Mouse (Mus musculus) lung, postnatal 14 days (tissue): ENCODE data around the gene Med16.

Source experiments
- DNase-seq: peaks from one replicate; pipeline ENCODE4 v3.0.0; 2021

Gene Med16

GRCm38 (mm10) chr10:79932736-79933135 lies 24.0 kb upstream of the Med16 start:
- DNase-seq: peak; percentile 68

GRCm38 (mm10) chr10:79931797-79932196 lies 23.1 kb upstream of the Med16 start:
- no peak for DNase-seq

DNA sequence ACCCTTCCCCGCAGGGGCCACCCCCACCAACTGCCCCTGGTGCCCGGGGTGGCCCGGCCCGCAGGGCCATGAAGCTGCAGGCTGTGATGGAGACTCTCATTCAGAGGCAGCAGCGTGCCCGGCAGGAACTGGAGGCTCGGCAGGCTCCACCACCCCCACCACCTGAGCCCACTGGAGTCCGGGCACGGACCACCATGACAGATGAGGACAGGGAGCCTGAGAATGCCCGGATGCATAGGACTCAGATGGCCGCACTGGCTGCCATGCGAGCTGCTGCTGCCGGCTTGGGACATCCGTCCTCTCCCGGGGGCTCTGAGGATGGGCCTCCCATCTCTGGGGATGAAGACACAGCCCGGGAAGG lies 22.1 kb upstream of the Med16 start:
- no peak for DNase-seq

GRCm38 (mm10) chr10:79929967-79930825 lies 21.5 kb upstream of the Med16 start:
- no peak for DNase-seq

DNA sequence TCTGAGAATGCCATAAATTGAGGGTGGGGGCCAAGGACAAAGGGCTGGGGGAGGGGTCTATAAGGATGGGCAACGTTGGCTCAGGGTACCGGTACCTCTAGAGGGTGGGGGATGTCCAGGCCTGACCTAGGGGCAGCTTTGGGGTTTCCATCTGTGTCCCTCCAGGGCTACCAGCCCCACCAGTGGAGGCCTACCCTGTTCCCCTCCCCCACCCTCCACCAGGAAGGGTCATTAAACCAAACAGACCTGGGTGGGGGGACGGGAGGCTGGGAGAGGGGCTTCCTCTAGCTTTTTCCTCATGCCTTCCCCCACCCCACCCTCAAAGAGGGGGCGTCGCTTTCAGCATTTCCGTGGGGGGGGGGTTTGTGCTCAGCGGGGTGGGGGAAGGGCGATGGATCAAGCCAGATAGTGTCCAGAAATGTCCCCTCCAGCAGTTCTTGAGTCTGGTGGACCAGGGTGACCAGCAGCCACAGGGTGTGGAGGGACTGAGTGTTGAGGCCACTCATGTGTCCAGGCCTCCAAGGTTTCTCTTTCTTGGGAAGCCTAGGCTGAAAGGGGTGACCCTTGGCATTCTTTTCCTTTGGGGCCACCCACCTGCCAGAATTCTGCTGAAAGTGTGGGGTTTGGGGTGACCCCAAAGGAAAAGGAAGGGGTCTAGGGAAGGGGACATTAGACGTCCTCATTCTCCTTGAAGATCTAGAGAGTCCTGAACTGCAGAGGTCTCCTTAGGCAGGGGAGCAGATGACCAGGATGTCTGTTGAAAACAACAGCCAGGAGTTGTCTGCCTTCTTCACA lies 20.4 kb upstream of the Med16 start:
- DNase-seq: no peak

DNA sequence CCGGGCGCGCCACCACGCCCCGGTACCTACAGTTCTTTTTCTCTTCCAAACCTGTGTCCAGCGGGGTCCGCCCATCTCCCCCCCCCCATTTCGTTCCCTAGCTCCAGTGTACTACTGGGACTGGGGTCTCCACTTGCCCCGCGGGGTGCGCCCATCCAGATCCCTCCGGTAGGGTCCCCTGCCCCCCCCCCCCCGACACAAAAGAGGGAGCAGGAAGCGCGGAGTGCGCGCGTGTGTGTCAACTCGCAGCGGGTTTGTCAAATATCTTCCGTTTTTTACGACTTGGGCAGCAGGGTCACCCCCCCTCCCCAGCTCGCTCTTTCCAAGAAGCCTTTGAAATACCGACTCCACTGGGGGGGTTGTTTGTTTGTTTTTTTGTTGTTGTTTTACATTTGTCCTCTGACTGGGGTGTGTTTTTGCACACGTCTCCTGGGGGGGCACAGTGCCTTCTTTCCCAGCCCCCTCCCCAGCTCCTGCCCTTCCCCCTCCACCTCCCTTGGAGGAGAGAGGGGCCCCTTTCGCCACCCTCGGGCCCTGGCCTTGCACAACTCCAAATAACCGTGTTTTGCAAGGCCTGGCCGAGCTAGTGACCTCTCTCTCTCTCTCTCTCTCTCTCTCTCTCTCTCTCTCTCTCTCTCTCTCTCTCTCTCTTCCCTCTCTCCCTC lies 19.4 kb upstream of the Med16 start:
- DNase-seq: peak; percentile 53

DNA sequence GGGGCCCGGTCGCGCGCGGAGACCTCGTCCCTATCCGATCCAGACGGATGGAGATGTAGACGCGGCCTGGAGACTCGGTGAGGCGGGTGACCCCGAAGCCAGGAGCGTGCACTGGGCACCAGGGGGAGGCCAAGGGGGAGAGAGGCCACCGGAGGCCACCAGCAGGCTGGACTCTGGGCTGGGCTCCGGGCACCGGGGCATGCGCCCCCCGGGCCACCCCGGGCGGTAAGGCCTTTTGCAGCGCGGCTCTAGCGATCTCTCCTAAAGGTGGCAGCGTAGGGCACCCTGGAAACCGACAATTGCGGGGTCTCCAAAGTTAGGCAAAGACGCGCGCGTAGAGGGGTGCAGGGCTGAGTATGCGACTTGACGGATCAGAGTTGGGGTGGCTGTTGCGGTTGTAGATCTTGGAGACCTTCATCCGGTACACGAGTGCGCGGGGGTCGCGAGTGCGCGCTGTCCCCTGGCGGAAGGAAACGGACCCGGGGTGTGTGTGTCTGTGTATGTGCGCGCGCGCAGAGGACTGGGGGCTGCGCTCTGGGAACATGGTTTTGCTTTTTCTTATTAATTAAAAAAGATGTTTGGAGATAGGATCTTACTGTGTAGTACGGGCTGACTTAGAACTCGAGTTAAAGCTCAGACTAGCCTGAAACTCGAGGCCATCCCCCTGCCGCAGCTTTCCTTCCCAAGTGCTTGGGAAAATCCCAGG lies 18.8 kb upstream of the Med16 start:
- peak; percentile 61 for DNase-seq

DNA sequence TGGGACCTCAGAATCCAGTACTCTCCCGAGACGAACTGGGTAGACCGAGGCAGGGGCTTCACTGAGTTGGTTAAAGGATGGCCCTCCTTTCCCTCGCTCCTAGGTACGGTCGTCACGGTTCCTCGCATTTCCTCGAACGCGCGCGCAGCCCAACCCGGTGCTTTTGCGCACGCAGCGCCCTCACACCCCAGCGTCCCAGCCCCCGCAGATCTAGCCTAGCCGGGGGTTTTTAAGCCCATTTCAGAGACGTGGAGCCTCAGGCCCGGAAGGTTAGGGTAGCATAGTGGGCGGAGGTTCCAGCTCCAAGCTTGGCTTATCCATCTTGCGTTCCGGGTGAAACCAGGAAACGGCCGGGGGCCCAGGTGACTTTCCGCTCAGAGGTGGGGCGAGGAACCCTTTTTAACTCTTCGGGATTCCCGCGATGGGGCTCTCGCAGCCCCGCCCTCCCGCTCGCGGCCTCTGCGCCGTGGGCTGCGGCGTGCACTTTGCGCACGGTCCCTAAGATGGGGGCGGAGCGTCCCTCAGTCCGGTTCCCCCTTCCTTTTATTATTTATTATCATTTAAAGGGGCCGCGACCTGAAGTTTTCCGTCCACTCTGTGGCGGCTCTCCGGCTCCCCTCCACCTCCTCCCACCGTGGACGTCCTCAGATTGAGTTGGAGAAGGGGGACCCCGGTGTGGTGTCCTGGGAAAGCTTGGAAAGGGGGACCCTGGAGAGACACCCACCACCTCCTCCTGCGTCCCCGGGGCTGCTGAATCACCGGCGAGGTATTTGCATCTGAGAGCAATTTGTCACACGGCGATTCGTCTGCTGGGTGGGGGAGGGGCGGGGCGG lies 18.0 kb upstream of the Med16 start, which contains the start of gene Arid3a:
TSS of gene Arid3a (plus strand) at position 553 of the 833 bp plus-strand sequence.
- peak; percentile 90 for DNase-seq

GRCm38 (mm10) chr10:79925785-79926490 lies 17.2 kb upstream of the Med16 start:
- DNase-seq: no peak

- peak; percentile 96 for DNase-seq
These were observed 16.5 kb upstream of the Med16 start for GRCm38 (mm10) chr10:79924998-79925784.

DNA sequence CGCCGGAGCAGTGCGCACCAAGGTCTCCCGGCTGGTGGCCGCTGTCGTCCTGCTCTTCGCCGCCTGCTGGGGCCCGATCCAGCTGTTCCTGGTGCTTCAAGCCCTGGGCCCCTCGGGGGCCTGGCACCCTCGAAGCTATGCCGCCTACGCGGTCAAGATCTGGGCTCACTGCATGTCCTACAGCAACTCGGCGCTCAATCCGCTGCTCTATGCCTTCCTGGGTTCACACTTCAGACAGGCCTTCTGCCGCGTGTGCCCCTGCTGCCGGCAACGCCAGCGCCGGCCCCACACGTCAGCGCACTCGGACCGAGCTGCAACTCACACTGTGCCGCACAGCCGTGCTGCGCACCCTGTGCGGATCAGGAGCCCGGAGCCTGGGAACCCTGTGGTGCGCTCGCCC lies 12.8 kb upstream of the Med16 start:
- no peak for DNase-seq

DNA sequence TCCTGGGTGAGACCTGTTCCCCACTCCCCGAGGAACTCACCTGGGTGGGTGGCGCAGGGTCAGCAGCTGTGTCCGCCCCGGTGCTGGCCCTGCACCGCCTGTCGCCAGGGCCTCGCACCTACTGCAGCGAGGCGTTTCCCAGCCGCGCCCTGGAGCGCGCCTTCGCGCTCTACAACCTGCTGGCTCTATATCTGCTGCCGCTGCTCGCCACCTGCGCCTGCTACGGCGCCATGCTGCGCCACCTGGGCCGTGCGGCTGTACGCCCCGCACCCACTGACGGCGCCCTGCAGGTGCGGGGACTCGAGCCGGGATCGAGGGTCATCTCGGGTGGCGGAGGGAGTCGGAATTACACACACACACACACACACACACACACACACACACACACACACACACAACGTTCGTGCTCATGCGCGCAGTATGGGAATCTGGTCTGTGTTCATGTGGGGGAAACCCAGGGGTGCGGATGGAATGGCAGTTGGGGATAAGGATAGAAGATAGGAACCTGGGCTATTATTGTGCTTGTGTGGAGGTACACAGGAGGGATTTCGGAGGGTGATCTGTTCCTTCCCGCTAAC lies 12.3 kb upstream of the Med16 start, which contains the start of gene R3hdm4:
TSS of gene R3hdm4 (minus strand) at position 251 of the 578 bp plus-strand sequence.
- DNase-seq: no peak

DNA sequence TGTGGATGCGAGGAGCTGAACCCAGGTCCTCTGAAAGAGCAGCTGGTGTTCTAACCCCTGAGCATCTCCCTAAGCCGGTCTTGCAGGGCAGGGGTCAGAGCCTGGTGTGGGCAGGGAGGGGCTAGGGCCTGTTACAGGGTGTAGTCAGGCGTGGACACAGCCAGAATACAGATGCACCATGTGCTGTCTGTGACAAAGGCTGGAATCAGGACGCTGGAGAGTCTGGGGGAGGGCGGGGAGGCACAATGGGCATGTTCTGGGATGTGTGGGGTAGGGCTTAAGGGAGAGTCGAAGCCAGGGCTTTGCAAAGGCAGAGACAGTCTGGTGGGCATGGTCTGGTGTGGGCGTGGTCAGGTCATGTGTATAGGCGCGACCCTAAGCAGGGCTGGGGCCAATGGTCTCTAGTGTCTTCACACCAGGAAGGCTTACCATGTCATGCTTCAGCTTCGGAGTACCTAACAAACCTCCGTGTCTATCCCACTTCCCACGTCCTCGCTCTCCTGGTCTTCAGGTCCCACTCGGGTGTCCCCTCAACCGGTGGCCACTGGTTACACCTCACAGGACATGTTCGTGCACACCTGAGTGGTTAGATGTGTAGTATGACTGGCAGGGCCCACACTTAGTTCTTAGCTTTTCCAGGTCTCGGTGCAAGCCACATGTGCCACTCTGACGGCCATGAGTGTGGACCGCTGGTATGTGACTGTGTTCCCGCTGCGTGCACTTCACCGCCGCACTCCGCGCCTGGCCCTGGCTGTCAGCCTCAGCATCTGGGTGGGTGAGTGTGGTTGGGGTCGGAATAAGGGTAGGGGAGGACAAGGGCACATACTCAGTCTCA lies 11.6 kb upstream of the Med16 start:
- DNase-seq: no peak

GRCm38 (mm10) chr10:79919251-79919849 lies 10.6 kb upstream of the Med16 start:
- DNase-seq: no peak

GRCm38 (mm10) chr10:79918231-79919078 lies 9.7 kb upstream of the Med16 start:
- DNase-seq: peak; percentile 52

- no peak for DNase-seq
These were observed 8.9 kb upstream of the Med16 start for GRCm38 (mm10) chr10:79917532-79918100.
